Mouse (Mus musculus) megakaryocyte, embryonic 14.5 days (primary cell): ENCODE measurements at regions not wholly inside any gene's neighbourhood (a gene's known extent, or its start where the extent isn't known, plus 50 kb on each side); places are given as distances from the start of the nearest gene placed in this dataset.

ENCODE experiments used
- FLI1 ChIP-seq: IDR thresholded peaks from 2 replicates; pipeline ENCODE4 v1.6.1; 2012; ENCODE audit warnings: low read length, inconsistent platforms, mixed read lengths
- GATA1 ChIP-seq: IDR thresholded peaks from 3 replicates; pipeline ENCODE4 v1.6.1; 2012; ENCODE audit warnings: mixed read lengths, low read length, inconsistent platforms, borderline replicate concordance

- no peak for TF ChIP-seq FLI1
- TF ChIP-seq GATA1, result no peak
These were observed 117.7 kb downstream of the Rassf10 start for GRCm38 (mm10) chr7:113071418-113071817.
